Mouse (Mus musculus): ENCODE results near the gene Psmg4.

DNA sequence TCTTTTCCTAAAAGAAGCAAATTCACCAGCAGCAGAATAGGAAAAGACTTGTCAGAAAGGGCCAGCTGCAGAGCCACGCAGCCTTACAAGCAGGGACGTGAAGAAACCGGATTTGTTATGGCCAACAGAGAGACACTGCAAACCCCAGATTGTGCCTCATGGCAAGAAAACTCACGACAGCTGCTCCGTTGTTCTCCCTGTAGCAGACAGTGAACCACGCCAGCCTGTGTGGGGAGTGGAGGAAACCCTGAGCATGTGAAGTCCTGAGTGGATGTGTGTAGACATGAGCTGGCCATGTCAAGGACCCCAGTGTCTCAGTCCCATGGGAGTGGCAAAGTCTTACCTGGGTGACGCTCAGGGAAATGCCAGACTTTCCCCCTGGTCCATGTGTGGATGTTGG lies 26.2 kb upstream of the Psmg4 start:
- TF ChIP-seq CTCF (conservative IDR thresholded peaks at IDR 0.05; ENCODE audit: low read length), result no peak
- TF ChIP-seq NANOG (IDR thresholded peaks at IDR 0.05; ENCODE audit: borderline replicate concordance, low read length), result no peak
- TF ChIP-seq POU5F1 (IDR thresholded peaks at IDR 0.05; ENCODE audit: borderline replicate concordance, low read length), result no peak
